Mouse (Mus musculus) gastrocnemius, postnatal 10 days (tissue): ENCODE data around the gene Atp5g2. TPM values are rescaled to one million over a fixed set of nuclear protein-coding genes. Genes with fewer than 3 reads are reported as not detected.
"Not testable (repeated sequence)": the region's sequence is repeated elsewhere in the genome, so short reads cannot be mapped to it uniquely, and the experiment has no call there.

ENCODE experiments used
- DNase-seq: peaks from one replicate; pipeline ENCODE4 v3.0.0; 2021; ENCODE audit warnings: mixed read lengths
- total RNA-seq, 2 experiments: library from RNA; stranded (reverse); gene quantifications; 2 replicates each; pipeline ENCODE4 v1.2.3; 2021

Gene Atp5g2
- total RNA-seq, 2 experiments from 2014 or later = 34.2 to 41.1 TPM

DNA sequence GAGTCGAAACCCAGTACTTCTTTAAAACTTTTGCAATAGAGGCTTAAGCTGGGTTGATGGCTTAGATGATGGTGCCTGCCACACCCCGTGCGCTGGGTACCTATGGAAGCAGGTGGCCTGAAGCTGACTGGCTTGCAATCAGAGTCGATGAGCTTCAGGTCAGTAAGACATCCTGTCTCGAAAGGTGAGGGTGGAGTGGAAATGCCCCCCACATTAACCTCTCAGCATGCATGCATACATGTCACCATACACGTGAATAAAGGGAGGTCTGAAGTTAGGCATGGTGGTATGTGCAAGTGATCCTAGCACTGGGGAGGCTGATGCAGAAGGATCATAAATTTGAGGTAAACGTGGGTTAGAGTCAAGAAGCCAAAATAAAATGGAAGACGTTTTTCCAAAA lies 2.6 kb downstream of the Atp5g2 start:
- no peak for DNase-seq

GRCm38 (mm10) chr15:102665494-102665893 lies 6.7 kb downstream of the Atp5g2 start:
- peak; percentile 57 for DNase-seq

GRCm38 (mm10) chr15:102663825-102664224 lies 8.3 kb downstream of the Atp5g2 start:
- no peak for DNase-seq

GRCm38 (mm10) chr15:102662601-102663000 lies 9.6 kb downstream of the Atp5g2 start:
- DNase-seq = not testable (repeated sequence)

- no peak for DNase-seq
Measured at GRCm38 (mm10) chr15:102657926-102658381, 14.2 kb downstream of the Atp5g2 start.

GRCm38 (mm10) chr15:102656658-102657057 lies 15.5 kb downstream of the Atp5g2 start:
- no peak for DNase-seq

GRCm38 (mm10) chr15:102651928-102652660 lies 20.1 kb downstream of the Atp5g2 start:
- not testable (repeated sequence) for DNase-seq

DNA sequence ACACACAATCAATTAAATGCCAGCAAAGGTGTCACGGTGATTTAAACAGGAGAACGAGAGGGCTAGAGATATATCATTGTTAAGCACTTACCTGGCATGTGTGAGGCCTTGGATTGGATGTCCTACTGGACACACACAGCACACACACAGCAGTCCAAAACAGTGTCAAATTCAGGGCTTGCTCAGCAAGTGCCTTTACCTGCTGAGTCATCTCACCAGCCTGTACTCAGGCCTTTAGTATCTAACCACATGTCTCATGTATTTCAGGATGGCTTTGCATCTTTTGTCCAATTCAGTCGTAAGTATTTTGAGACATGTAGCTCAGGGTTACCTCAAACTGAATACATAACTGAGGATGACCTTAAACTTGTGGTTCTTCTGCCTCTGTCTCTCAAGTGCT lies 21.0 kb downstream of the Atp5g2 start:
- DNase-seq = no peak

DNA sequence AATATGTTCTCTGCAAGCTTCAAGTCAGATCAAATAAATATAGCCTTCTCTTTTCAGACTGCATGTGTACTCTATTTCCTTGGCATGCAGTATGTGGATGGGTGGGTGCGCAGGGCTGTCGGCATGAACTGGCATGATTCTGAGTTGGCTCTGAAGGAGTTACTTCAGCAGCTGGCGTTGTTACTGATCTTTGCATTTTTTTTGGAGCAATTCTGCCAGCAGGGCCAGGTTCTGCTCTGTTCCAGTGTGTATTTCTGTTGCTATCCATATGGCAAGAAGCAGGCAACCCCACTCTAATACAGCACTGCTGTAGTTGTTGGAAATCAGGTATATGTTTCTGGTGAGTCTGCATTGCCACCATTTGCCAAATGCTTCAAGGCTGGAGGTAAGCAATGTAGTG lies 36.3 kb downstream of the Atp5g2 start:
- no peak for DNase-seq

GRCm38 (mm10) chr15:102634684-102635083 lies 37.5 kb downstream of the Atp5g2 start:
- no peak for DNase-seq

- DNase-seq = peak; percentile 47
Measured at GRCm38 (mm10) chr15:102625687-102626055, 46.5 kb downstream of the Atp5g2 start.

- DNase-seq = peak; percentile 100
Measured at GRCm38 (mm10) chr15:102624970-102625686, 47.0 kb downstream of the Atp5g2 start, which contains the start of the genes Gm28047 and Atf7. Gene Gm28047 (minus strand): TSS chr15:102625067. Gene Atf7 (minus strand): TSS chr15:102625464.

GRCm38 (mm10) chr15:102624291-102624969 lies 47.7 kb downstream of the Atp5g2 start:
- peak; percentile 20 for DNase-seq

DNA sequence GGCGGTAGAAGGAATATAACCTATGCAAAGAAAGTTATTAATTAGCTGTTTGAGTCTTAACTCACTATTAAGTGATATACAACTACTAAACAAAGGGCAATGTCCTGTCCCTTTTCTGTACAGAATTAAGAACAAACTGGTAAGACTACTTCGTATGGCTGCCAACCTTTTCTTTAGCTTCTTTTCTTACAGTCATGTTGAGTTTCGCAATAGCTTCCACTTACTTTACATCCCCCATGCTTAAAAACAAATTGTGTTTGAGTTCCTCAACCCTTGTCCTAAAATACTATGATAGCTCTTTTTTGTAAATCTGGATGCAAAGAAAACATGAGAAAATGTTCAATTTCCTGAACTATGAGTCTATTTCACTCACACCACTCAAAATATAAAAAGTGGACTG lies 49.0 kb downstream of the Atp5g2 start:
- no peak for DNase-seq

DNA sequence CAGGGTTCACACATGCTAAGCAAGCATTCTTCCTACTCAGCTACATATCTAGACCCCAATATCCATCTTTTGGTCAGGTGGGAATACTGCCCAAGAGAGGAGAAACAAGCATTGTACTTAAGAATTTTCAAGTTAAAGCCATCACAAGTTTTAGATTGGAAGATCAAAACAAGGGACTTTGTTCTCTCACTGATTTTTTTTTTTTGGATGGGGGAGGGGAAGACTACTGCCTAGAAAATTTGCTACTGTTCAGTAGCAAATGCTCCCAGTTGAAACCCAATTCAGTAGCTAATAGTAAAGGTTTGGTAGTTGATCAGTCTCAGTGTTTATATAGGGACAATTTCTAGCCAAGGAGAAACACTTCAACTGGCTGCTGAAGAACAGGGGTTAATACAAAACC lies 49.6 kb downstream of the Atp5g2 start:
- DNase-seq = no peak

DNA sequence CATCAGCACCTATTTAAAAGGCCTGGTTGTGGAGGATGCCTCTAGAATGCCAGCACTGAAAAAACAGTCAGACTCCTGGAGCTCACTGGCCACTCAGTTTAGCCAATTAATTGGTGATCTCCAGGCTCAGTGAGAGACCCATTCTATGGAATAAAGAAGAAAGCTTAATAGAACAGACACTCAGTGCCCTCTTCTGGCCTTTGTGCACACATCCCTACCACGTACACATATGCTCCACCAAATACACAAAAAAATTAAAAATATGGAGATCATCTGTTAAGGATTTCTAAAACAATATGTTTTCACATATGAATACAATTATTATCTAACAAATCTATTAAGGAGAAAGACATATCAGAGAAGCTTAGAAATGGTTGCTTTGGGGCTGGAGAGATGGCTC lies 51.4 kb downstream of the Atp5g2 start:
- no peak for DNase-seq

- no peak for DNase-seq
Measured at GRCm38 (mm10) chr15:102619486-102619885, 52.7 kb downstream of the Atp5g2 start.

DNA sequence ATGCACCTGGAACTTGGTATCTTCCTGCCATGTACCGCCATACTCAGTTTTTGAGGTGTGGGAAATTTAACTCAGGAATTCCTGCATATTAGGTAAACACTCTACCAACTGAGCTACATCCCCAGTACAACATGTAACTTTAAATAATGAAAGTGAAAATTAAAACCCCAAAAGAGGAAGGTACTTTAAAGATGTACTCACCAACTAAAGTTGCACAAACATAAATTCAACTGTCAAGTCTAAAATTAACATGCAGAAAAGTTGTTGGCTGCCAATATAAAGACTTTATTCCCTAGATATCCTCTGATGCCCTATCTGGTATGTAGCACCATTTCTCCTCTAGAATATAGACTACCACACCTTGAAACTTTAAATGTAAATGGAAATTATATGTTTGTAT lies 54.5 kb downstream of the Atp5g2 start:
- no peak for DNase-seq

GRCm38 (mm10) chr15:102616174-102616573 lies 56.0 kb downstream of the Atp5g2 start:
- no peak for DNase-seq

GRCm38 (mm10) chr15:102614224-102614623 lies 57.9 kb downstream of the Atp5g2 start:
- DNase-seq = no peak

DNA sequence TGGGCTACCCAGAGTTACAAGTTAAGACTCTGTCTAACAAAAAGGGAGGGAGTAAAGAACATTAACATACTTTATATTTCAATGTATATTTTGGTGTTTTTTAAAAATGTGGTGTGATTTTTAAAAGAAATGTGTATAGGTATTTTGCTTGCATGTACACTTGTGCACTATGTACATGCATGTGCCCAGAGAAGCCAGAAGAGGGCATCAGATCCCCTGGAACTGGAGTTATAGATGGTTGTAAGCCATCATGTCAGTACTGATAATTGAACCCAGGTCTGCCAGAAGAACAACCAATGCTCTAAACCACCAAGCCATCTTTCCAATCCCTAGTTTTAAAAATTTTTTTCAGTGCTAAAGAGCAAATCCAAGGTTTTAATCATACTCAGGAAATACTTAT lies 59.2 kb downstream of the Atp5g2 start:
- DNase-seq = no peak
